Mouse (Mus musculus): ENCODE results near the gene Cdv3. TPM values are rescaled to one million over a fixed set of nuclear protein-coding genes. Genes with fewer than 3 reads are reported as not detected.

The Cdv3 gene
- total RNA-seq, 1 experiment, result 233 TPM

GRCm38 (mm10) chr9:103403331-103403973, 37.8 kb upstream of the Cdv3 start:
- in situ Hi-C loops (cut with MboI; ENCODE audit: low sequenced_read_pairs in 2 of 2, unreplicated experiment in 2 of 2), result no loop called here
- no peak overlapping the region for H3K4me3 ChIP-seq (ENCODE audit: insufficient read depth in 1 of 2, low read depth in 1 of 2, low read length in 2 of 2, poor library complexity in 1 of 2, severe bottlenecking in 1 of 2)
- DNase-seq (ENCODE audit: low read depth, low spot score), result no peak
- no peak for TF ChIP-seq HCFC1 (IDR thresholded peaks at IDR 0.05; ENCODE audit: borderline replicate concordance, insufficient read depth, low read length)
- no peaks in the 10 kb centered on the region for H3K36me3 ChIP-seq (ENCODE audit: control insufficient read depth, insufficient read depth, low read length, poor library complexity, severe bottlenecking)
- no peak overlapping the region for H3K9ac ChIP-seq (ENCODE audit: insufficient read depth, low read depth, low read length, poor library complexity, severe bottlenecking)
- no peaks in the 10 kb centered on the region for H3K9me3 ChIP-seq (ENCODE audit: control insufficient read depth, insufficient read depth, low read depth, low read length)
- H3K4me1 ChIP-seq (ENCODE audit: control insufficient read depth in 2 of 2, insufficient read depth in 2 of 2, low read length in 2 of 2, poor library complexity in 1 of 2), result no peaks in the 10 kb centered on the region
- H3K27ac ChIP-seq (ENCODE audit: insufficient read depth, low read depth, low read length, poor library complexity, severe bottlenecking), result no peak overlapping the region

- no peak overlapping the region for H3K27ac ChIP-seq (ENCODE audit: insufficient read depth, low read depth, low read length, poor library complexity, severe bottlenecking)
- H3K9ac ChIP-seq (ENCODE audit: insufficient read depth, low read depth, low read length, poor library complexity, severe bottlenecking), result no peak overlapping the region
- H3K4me1 ChIP-seq (ENCODE audit: control insufficient read depth in 2 of 2, insufficient read depth in 2 of 2, low read length in 2 of 2, poor library complexity in 1 of 2), result no peaks in the 10 kb centered on the region
- H3K9me3 ChIP-seq (ENCODE audit: control insufficient read depth, insufficient read depth, low read depth, low read length), result no peaks in the 10 kb centered on the region
- no peak for DNase-seq (ENCODE audit: low read depth, low spot score)
- in situ Hi-C loops (cut with MboI; ENCODE audit: low sequenced_read_pairs in 2 of 2, unreplicated experiment in 2 of 2), result no loop called here
- TF ChIP-seq ZNF384 (IDR thresholded peaks at IDR 0.05; ENCODE audit: low read depth, low read length) (no peak), ZC3H11A (IDR thresholded peaks at IDR 0.05; ENCODE audit: borderline replicate concordance, low read depth, low read length) (no peak), HCFC1 (IDR thresholded peaks at IDR 0.05; ENCODE audit: borderline replicate concordance, insufficient read depth, low read length) (no peak), CHD2 (IDR thresholded peaks at IDR 0.05; ENCODE audit: low read depth, low read length) (no peak), MAFK (IDR thresholded peaks at IDR 0.05; ENCODE audit: insufficient read depth, low read depth, low read length) (no peak)
- H3K4me3 ChIP-seq (ENCODE audit: insufficient read depth in 1 of 2, low read depth in 1 of 2, low read length in 2 of 2, poor library complexity in 1 of 2, severe bottlenecking in 1 of 2), result no peak overlapping the region
- no peaks in the 10 kb centered on the region for H3K36me3 ChIP-seq (ENCODE audit: control insufficient read depth, insufficient read depth, low read length, poor library complexity, severe bottlenecking)
These were observed 33.0 kb upstream of the Cdv3 start for GRCm38 (mm10) chr9:103398509-103399157.

- no peak for DNase-seq (ENCODE audit: low read depth, low spot score)
- in situ Hi-C loops (cut with MboI; ENCODE audit: low sequenced_read_pairs in 2 of 2, unreplicated experiment in 2 of 2), result no loop called here
These were observed 27.6 kb upstream of the Cdv3 start for GRCm38 (mm10) chr9:103393256-103393655.

GRCm38 (mm10) chr9:103391796-103392372, 26.2 kb upstream of the Cdv3 start:
- no peaks in the 10 kb centered on the region for H3K36me3 ChIP-seq (ENCODE audit: control insufficient read depth, insufficient read depth, low read length, poor library complexity, severe bottlenecking)
- H3K4me3 ChIP-seq (ENCODE audit: insufficient read depth in 1 of 2, low read depth in 1 of 2, low read length in 2 of 2, poor library complexity in 1 of 2, severe bottlenecking in 1 of 2), result no peak overlapping the region
- H3K9ac ChIP-seq (ENCODE audit: insufficient read depth, low read depth, low read length, poor library complexity, severe bottlenecking), result no peak overlapping the region
- no peak for DNase-seq (ENCODE audit: low read depth, low spot score)
- H3K4me1 ChIP-seq (ENCODE audit: control insufficient read depth in 2 of 2, insufficient read depth in 2 of 2, low read length in 2 of 2, poor library complexity in 1 of 2), result peaks cover 0 to 9% of the 10 kb centered on the region in 2 experiments; a peak in 3 of 4 replicates
- no peak for TF ChIP-seq ZC3H11A (IDR thresholded peaks at IDR 0.05; ENCODE audit: borderline replicate concordance, low read depth, low read length)
- no peak for TF ChIP-seq ZNF384 (IDR thresholded peaks at IDR 0.05; ENCODE audit: low read depth, low read length)
- no peak for TF ChIP-seq HCFC1 (IDR thresholded peaks at IDR 0.05; ENCODE audit: borderline replicate concordance, insufficient read depth, low read length)
- no peak for TF ChIP-seq CHD2 (IDR thresholded peaks at IDR 0.05; ENCODE audit: low read depth, low read length)
- in situ Hi-C loops (cut with MboI; ENCODE audit: low sequenced_read_pairs in 2 of 2, unreplicated experiment in 2 of 2), result no loop called here
- H3K9me3 ChIP-seq (ENCODE audit: control insufficient read depth, insufficient read depth, low read depth, low read length), result no peaks in the 10 kb centered on the region
- no peak overlapping the region for H3K27ac ChIP-seq (ENCODE audit: insufficient read depth, low read depth, low read length, poor library complexity, severe bottlenecking)

More at GRCm38 (mm10) chr9:103393256-103393655, 27.6 kb upstream of the Cdv3 start:
- H3K9me3 ChIP-seq (ENCODE audit: control insufficient read depth, insufficient read depth, low read depth, low read length), result no peaks in the 10 kb centered on the region
- peaks cover 0 to 6% of the 10 kb centered on the region in 2 experiments; a peak in 1 of 4 replicates for H3K4me1 ChIP-seq (ENCODE audit: control insufficient read depth in 2 of 2, insufficient read depth in 2 of 2, low read length in 2 of 2, poor library complexity in 1 of 2)
- no peak overlapping the region for H3K4me3 ChIP-seq (ENCODE audit: insufficient read depth in 1 of 2, low read depth in 1 of 2, low read length in 2 of 2, poor library complexity in 1 of 2, severe bottlenecking in 1 of 2)
- TF ChIP-seq HCFC1 (IDR thresholded peaks at IDR 0.05; ENCODE audit: borderline replicate concordance, insufficient read depth, low read length) (no peak), ZNF384 (IDR thresholded peaks at IDR 0.05; ENCODE audit: low read depth, low read length) (no peak), ZC3H11A (IDR thresholded peaks at IDR 0.05; ENCODE audit: borderline replicate concordance, low read depth, low read length) (no peak), CHD2 (IDR thresholded peaks at IDR 0.05; ENCODE audit: low read depth, low read length) (no peak), MAFK (IDR thresholded peaks at IDR 0.05; ENCODE audit: insufficient read depth, low read depth, low read length) (no peak)
- no peak overlapping the region for H3K9ac ChIP-seq (ENCODE audit: insufficient read depth, low read depth, low read length, poor library complexity, severe bottlenecking)
- no peaks in the 10 kb centered on the region for H3K36me3 ChIP-seq (ENCODE audit: control insufficient read depth, insufficient read depth, low read length, poor library complexity, severe bottlenecking)
- no peak overlapping the region for H3K27ac ChIP-seq (ENCODE audit: insufficient read depth, low read depth, low read length, poor library complexity, severe bottlenecking)
